Mouse (Mus musculus) bone marrow macrophage, adult 2 months (primary cell): ENCODE results near the gene Armc10.

ENCODE experiments used
- CTCF ChIP-seq: IDR thresholded peaks from 2 replicates; pipeline ENCODE4 v1.5.1; 2012; ENCODE audit warnings: low read depth, mild to moderate bottlenecking, low read length, moderate library complexity
- POLR2A ChIP-seq: IDR thresholded peaks from 2 replicates; pipeline ENCODE4 v1.6.1; 2012; ENCODE audit warnings: mild to moderate bottlenecking, low read depth, low read length, borderline replicate concordance

GRCm38 (mm10) chr5:21706546-21706945, 60.9 kb downstream of the Armc10 start:
- TF ChIP-seq CTCF (no peak), POLR2A (no peak)
